Mouse (Mus musculus) adrenal gland, adult 8-10 months (tissue): ENCODE measurements around the gene Slc35a5. TPM values are rescaled to one million over a fixed set of nuclear protein-coding genes. Genes with fewer than 3 reads are reported as not detected.
A peak's percentile ranks its signal among the peaks of the same experiment; 100 is the strongest.

Experiments
- DNase-seq: peaks from one replicate; pipeline ENCODE4 v3.0.0; 2022
- total RNA-seq, 4 experiments: library from RNA; stranded (reverse); gene quantifications; 2 replicates each; pipeline ENCODE4 v1.2.4; 2022

The Slc35a5 gene
- total RNA-seq, 4 experiments from 2014 or later, result 37.1 to 41.3 (median 37.6) TPM

- peak; percentile 72 for DNase-seq
These were observed 48.0 kb downstream of the Slc35a5 start for GRCm38 (mm10) chr16:45110498-45110897.

GRCm38 (mm10) chr16:45108203-45108878, 50.2 kb downstream of the Slc35a5 start:
- DNase-seq, result no peak

- no peak for DNase-seq
These were observed 53.5 kb downstream of the Slc35a5 start for GRCm38 (mm10) chr16:45104993-45105392.

DNA sequence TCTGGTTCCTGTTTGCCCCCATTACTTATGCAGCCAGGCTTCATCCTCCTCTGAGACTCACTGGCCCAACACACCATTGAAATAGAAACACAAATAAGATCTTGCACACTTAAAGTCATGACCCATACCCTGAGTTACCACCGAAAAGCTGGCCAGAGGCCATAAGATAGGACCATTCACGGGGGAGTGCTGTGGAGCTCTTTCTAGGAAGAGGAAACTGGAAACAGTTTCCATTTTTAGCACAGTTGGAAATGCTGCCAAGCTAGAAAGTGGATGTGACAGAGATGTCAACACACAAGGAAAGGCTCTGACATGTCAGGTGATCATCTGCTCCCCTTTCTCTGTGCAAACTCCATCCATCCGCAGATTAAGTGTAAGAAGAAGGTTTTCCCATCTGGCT, 57.6 kb downstream of the Slc35a5 start:
- DNase-seq, result no peak

DNA sequence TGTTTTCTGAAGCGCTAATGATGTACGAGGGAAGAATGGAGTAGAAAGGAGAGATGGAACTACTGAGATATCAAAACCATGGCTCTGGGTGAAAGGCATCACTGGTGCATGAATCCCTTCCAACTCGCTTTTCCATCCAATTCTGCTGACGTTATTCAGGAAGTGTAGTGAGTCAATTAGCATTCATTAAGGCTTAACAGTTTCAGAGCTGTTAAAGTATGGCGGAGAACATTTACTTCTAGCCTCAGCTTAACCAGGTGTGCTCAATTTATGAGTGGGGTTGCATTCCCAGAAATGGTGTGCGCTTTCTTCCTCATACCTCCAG, 59.7 kb downstream of the Slc35a5 start:
- DNase-seq, result no peak

DNA sequence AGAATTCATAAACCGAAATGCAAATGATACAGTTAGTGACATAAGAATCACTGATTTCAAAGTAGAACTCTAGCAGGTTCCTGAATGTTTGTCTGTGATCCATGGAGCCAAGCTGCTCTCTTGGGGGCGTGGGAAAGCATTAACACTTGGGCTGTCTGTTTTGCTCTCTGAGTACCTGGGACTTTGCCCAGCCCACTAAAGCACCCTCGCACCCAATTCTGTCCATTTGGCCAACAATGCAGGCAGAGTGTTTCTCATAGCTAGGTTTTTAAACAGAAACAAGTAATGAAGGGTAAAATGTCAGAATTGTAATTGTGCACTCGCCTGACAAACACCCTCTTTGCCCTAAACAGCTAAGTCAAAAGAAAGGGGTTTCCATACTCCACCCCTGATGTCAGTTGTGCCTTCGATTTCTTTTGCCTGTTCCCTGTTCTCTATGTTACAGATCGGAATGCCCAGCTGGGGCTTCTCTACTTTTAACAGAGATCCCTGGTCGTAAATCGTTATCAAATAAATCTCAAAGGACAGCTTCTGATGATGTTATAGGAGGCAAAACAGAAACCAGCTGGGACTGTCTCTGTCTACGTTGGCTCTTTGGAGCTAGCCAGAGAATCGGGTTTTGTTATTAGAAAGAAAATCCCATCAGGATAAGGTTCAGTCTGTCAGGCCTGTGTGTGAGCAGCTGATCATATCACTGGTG, 60.2 kb downstream of the Slc35a5 start:
- DNase-seq, result no peak

GRCm38 (mm10) chr16:45097467-45097866, 61.0 kb downstream of the Slc35a5 start:
- DNase-seq, result no peak

DNA sequence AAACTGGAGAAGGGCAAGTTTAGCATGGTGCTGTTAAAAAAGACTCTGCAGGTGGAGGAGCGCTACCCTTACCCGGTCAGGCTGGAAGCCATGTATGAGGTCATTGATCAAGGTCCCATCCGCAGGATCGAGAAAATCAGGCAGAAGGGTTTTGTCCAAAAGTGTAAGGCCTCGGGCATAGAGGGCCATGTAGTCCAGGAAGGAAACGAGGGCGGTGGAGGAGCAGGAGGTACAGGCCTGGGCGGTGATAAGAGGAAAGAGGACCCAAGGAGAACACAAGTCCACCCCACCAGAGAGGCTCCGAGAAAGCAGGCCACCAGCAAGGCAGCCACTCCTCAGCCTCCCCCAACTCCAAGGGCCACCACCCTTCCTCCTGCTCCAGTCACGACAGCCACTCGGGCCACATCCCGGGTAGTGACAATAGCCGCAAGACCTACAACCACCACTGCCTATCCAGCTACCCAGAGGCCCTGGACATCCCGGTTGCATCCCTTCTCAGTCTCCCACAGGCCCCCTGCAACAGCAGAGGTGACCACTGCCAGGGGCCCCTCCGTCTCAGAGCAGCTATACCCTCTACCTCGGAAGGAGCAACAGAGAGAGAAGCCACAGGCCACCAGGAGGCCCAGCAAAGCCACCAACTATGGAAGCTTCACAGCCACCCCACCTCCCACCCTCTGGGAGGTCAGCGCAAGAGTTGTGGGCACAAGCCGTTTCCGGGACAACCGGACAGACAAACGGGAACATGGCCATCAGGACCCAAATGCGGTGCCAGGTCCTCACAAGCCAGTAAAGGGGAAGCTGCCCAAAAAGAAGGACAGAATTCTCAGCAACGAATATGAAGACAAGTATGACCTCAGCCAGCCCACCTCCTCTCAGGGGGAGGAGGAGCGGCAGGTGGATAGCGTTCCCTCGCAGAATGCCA, 62.7 kb downstream of the Slc35a5 start:
- DNase-seq, result no peak

GRCm38 (mm10) chr16:45095030-45095429, 63.5 kb downstream of the Slc35a5 start:
- no peak for DNase-seq

DNA sequence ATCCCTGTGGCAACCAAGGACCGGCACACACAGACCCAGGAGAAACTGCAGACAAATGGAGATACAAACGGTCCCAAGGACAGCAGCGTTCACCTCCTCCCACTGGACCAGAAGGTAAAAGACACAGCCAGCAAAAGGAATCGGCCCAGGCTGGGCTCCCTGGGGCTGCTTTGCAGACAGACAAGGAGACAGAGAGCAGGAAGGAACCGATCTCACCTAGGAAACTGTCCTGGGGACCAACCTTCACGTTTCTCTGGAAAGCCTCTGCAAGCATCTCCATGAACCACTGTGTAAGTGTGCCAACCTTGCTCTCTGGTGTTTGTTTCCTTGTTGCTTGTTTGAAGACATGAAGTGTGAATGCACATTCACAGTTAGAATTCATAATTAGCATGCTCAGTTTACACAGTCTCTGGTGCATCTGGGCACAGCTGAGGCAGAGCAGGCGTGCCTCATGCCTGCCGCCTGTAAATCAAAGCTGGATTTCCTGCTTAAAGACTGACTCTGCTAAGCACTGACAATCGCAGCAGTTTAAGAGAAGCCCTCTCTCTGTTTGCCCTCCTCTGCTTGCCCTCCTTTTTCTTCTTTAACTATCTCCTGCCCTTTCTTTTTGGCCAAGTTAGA, 64.3 kb downstream of the Slc35a5 start:
- DNase-seq, result no peak

DNA sequence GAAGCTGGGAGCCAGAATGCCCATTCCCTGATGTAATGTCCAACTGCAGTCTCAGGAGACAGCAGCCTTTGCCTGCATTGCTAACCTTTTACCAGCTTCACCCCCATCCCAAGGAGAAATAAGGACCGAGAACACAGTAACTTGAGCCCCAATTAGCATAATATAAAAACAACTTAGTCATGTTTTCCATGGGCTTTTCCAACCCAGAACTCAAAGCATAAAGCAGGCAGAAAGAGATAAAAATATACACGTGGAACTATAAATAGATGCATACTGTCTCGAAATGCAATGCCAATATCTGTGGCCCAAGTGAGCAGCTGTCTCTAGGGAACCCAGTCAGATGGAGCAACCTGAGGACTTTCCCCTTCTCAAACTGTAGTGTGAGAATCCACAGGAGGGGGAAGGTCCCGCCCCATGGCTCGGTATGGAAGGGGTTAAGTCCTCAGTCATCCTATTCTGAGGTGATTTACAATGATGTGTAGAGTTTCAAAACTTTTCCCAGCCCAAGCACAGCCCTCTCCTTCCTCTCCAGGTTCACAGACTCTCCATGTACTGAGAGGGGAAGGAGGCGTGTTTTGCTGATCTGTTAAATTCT, 65.3 kb downstream of the Slc35a5 start, which contains the start of gene Ccdc80:
TSS of gene Ccdc80 (plus strand) at position 266 of the 595 bp plus-strand sequence.
- no peak for DNase-seq

DNA sequence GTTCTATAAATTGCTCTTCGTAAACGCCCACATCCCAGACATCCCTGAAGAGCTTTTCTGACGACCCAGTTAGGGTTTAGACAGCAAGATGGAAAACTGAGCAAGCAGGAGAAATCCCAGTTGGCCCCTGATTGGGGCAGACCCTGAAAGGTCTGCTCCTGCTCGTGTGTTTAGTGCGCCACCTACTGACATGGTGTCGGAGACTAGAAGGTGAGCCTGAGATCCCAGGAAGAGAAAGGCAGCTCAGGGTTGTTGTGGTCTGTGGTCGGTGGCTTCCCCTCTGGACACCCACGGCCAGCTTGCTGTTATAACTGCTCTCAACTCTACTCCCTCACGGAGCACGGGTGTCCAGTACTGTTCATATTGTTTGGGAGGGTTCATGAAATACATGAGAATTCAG, 68.5 kb downstream of the Slc35a5 start:
- DNase-seq, result no peak

Other genes with a start within 250 kb of the Slc35a5 start
- gene Cd200r3, start 215.0 kb downstream of the Slc35a5 start, total RNA-seq, result under 1 TPM in 1 of 4 experiments, not detected in 3; 0.22 TPM
- gene Ccdc80, start 65.3 kb downstream of the Slc35a5 start, total RNA-seq, result 100 to 1,000 TPM in 1 of 4 experiments, 10 to 100 TPM in 3; 27.8 to 133 (median 47.9) TPM
- 10 to 100 TPM; 41.5 to 69.2 (median 50.8) TPM for gene Atg3, start 79 bp upstream of the Slc35a5 start, total RNA-seq
- gene Btla, start 65.6 kb upstream of the Slc35a5 start, total RNA-seq, result under 1 TPM; 0.52 to 0.97 (median 0.67) TPM